Mouse (Mus musculus): ENCODE measurements at regions not wholly inside any gene's neighbourhood (a gene's known extent, or its start where the extent isn't known, plus 50 kb on each side); places are given as distances from the start of the nearest gene placed in this dataset.

DNA sequence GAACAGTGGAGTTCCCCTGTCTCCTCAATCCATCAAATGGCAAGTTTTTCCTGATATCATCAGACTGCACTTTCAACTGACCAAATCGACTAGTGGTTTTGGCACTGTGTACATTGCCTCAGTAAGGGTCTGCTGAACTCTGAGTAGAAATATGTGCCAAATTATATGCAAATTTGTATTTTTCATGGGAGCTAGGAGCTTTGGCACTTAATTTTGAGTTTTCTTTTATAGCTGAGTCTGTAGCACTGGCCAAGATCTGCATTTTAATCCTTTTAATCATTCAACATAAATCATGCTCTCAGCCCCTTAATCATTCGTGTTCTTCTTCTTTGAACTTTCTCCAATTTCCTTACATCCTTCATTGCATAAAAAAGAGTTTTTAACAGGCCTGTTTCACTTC, 1678.5 kb upstream of the 5930422O12Rik start:
- CTCF ChIA-PET = no interaction called here

DNA sequence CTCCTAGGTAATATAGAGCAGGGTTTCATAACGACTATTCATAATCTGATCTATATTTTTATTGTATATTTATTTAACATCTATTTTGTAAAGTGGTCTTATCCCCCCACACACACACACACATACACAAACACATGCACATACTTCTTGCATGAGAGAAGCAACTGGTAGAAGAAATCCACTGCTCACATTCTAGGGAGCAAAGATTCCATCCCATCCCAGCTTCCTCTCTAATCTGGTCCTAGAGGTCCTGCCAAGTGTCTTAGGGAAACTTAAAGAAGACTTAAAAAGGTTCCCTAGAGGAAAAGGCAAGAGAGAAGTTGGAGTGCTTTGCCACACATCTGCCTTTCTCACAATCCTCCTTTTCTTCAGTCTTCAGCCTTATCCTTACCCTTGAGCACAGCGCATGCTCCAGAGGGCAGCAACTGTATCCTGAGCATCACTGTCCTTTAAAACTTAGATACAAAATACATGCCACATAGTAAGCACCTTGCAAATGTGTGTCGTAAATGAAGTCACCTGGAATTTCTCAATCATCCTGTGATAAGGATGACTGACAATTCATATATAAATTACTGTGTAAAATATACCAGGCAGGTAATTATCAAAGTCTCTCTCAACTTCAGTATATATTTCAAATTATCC, 1677.9 kb upstream of the 5930422O12Rik start:
- CTCF ChIA-PET = no interaction called here

DNA sequence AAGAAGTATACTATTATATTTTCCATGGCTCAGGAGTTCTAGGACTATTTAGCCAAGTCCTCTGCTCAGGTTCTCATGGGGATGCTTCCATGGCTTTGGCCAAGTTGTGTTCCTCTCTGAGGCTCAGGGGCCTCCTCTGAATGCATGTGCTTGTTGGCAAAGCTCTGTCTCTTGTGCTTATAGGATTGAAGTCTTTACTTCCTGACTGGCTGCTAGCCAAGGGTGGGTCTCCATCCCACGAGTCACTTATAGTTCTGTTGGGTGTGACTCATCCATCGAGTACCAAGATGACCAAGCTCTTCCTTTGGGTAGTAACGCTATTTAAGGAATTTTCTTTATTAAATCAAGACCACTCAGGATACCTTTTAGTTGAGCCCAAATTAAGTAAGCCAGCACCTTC, 1672.8 kb upstream of the 5930422O12Rik start:
- CTCF ChIA-PET = no interaction called here

DNA sequence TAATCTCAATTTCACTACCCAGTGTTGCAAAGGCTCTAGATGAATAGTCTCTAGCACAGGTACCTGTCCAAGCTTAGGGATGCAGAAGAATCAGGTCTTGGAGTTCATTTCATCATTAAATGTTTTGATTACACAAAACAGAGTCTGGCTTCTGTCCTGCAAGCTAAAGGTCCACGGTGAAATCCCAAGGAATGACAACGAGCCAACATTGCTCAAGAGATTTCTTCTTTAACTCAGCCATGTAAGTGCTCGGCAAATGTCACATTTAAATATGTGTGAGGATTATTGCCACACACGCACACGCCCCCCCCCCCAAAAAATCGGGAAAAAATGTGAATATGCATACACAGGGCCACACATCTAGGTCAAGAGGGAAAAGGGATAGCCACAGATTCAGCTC, 1666.4 kb upstream of the 5930422O12Rik start:
- CTCF ChIA-PET = no interaction called here
